Mouse (Mus musculus) urinary bladder, postnatal 10 days (tissue): ENCODE results near the gene Amigo1.

Source experiments
- DNase-seq: peaks from one replicate; pipeline ENCODE4 v3.0.0; 2022; ENCODE audit warnings: low spot score

Gene Amigo1

DNA sequence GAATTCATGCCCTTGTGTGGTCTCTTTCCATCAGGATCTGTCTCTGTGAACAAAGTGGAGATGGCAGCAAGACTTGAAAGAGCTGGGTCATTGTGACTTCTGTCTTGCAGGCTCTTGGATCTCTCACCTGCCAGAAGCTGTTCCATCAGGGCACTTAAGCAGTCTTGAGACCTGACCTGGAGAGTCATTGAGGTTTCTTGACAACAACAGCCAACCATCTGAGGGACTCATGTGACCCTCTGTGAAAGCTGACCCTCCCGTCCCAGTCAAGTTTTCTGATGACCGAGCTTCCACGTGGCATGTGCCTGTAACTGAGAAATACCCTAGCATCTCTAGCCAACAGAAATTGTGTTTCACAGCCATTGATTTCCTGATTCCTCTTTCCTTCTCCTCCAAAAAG, 1.4 kb upstream of the Amigo1 start:
- no peak for DNase-seq

GRCm38 (mm10) chr3:108185460-108186097, 556 bp upstream of the Amigo1 start:
- no peak for DNase-seq

GRCm38 (mm10) chr3:108187111-108187795, 1.1 kb downstream of the Amigo1 start:
- DNase-seq, result no peak

- no peak for DNase-seq
Observed at GRCm38 (mm10) chr3:108188716-108189490, 2.8 kb downstream of the Amigo1 start.

DNA sequence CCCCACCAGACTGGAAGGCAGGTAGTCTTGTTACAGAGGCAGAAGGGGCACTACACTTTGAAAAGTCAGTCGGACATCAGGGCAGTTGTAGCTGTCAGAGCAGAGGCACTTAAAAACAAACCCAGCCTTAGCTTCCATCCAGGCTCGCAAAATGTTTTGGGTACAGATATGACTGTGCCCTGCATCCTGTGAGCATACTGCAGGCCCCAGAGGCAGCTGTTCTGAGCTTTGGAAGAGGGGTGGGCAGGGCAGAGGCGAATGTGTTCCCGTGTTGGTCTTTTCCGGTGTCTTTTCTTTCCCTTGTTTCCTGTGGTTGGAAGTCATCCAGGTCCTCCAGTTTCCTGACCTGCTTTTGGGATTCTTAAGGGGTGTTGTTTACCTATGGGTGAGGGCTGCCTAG, 3.8 kb downstream of the Amigo1 start:
- peak; percentile 5 for DNase-seq

- no peak for DNase-seq
Observed at GRCm38 (mm10) chr3:108193686-108194085, 7.6 kb downstream of the Amigo1 start.

- no peak for DNase-seq
Observed at GRCm38 (mm10) chr3:108195287-108195686, 9.2 kb downstream of the Amigo1 start.

- no peak for DNase-seq
Observed at GRCm38 (mm10) chr3:108195941-108196590, 9.9 kb downstream of the Amigo1 start.

DNA sequence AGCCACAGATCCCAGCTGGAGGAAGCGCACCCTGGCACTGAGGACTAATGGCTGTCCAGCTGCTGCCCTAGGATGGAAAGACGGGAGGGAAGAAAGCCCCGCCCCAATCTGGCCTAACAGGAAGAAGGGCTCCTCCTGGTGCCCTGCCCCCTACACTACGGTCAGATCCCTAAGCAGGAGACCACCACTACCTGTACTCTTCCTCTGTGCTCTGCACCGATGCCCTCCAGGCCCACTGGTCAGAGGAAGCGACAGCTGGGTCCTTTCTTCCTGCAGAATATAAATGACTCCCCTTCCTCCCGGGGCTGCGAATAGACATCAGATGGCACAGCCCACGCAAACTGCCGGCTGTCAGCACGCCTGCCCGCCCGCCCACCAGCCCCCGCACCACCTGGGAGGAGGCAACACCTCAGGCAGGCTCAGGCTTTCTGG, 10.9 kb downstream of the Amigo1 start:
- DNase-seq, result no peak

- DNase-seq, result no peak
Observed at GRCm38 (mm10) chr3:108199231-108199630, 13.1 kb downstream of the Amigo1 start.

GRCm38 (mm10) chr3:108200329-108201323, 14.5 kb downstream of the Amigo1 start, which contains the start of gene Cyb561d1:
Gene Cyb561d1, minus strand, starts transcription at chr3:108201212.
- peak; percentile 81 for DNase-seq

DNA sequence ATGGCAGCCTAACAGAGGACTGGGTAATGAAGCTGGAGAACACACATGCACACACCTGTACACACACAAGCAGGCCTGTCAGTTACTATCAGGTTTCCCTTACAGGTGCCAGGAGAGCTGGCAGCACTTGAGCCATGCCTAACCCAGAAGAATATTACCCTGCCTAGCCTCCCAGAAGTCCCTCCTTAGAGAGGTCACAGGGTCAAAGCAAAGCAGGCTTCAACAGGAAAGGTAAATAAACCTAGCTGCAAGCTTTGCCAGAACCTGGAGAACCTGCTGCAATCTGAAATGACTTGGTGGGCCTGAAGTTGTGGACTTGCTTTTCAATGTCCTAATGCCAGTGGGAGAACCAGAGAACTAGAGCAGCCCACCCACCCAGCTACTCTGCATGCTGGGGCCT, 16.4 kb downstream of the Amigo1 start:
- DNase-seq, result no peak

DNA sequence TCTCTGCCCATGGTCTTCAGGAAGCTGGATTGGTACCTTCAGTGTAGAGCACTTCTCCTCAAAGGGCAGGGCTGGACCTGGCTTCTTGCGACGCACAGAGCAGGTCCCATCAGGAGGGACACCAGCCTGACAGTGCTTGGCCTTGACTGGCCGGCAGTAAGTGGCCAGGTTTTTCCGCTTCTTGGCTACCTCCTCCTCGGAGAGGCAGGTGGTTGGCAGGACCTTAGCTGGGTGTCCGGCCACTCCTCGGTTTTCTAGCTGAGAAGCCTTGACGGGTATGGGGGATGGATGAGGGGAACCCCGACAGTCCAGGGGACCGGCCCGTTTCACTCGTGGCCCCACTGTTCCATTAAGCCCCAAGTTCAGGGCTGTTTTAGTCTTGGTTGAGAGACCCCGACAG, 17.1 kb downstream of the Amigo1 start:
- DNase-seq, result no peak

- no peak for DNase-seq
Observed at GRCm38 (mm10) chr3:108203621-108204325, 17.6 kb downstream of the Amigo1 start.

DNA sequence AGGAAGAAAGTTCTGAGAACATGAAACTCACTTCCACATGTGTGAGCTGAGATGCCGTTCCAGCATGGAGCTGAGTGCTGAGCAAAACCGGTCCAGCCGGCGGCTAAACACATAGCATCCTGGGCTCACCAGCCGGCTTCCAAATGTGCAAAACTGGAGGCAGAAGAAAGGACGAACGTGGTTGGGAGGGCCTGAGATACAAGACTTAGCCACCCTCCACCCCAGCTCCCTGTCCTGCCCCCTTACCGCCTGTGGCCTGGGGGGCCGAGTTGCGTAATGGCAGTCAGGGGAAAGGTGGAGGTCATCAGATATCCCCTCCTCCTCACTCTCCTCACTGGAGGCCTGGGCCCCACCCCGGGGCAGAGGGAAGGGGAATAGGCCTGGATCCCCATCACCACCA, 18.3 kb downstream of the Amigo1 start:
- no peak for DNase-seq

- DNase-seq, result no peak
Observed at GRCm38 (mm10) chr3:108205601-108206000, 19.5 kb downstream of the Amigo1 start.

- DNase-seq, result no peak
Observed at GRCm38 (mm10) chr3:108206731-108207375, 20.7 kb downstream of the Amigo1 start.

DNA sequence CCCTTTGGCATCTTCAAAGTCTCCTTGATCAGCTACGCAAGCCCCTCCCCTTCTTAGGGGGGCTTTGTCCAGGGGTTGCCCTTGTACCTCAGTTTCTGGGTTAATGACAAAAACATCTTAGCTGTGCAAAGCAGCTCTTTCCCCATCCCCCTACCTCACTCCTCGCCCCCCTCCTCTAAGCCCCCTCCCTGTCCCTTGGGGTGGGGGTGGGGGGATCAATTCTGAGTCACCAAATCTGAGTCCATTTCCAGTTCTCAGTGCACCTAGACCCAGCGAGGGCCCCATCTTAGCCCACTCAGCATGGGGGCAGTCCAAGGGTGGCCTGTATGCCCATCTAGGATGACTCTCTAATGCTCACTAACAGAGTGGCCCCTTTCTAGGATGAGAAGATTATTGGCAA, 22.9 kb downstream of the Amigo1 start:
- no peak for DNase-seq

DNA sequence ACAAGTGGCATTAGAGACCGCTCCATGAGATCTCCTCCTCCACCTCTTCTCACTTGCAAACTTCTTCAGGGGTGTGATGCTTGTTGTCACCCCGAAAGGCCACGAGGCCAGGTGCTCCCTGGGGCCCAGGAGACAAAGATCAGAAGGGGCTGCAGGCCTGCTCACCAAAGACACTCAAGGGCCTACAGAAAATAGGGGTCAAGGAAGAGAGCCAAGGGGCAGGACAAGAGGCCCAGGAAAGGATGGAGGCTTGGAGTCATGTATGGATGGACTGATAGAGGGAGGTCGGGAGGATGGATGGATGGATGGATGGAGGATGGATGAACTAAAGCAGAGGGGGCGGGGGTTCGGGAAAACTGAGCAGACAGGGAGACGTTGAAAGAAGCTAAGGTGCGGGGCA, 23.4 kb downstream of the Amigo1 start:
- DNase-seq, result no peak
